Mouse (Mus musculus): Measurements from ENCODE around the gene Gnaz.

Gnaz gene

DNA sequence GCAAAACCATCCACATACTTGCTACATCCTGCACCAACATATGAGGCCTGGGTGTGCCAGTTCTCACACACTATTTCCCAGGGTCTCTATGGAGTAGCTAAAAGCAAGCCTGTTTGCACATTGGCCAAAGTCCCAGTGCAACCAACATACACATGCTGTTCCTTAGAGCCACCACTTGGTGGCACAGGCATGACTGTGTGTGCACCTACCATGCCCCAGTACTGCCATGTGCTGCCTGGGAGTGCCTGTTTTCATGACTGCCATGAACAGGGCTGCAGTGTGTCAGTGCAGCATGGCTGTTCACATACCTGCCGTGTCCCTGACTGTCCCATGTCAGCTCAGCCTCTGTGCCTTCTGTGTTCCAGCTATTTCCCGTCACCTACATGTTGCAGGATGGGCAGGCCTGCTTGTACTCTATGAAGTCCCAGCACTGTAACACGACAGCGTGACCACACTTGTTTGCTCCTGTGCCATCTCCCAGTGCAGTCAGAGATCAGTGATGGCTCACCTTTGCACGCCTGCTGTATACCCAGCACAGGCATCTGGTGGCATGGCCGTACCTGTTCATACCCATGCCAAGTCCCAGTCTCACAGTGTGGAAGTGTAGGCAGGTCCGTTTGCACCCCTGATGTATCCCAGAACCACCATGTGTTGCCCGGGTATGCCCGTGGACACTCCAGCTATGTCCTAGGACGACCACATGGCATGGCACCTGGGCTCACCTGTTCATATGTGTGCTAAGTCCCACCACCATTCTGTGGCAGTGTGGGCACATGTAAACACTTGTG lies 29.8 kb upstream of the Gnaz start:
- Histone ChIP-seq H3K36me3 (ENCODE audit: control insufficient read depth, insufficient read depth, low read length, poor library complexity, severe bottlenecking) (no peaks in the 10 kb centered on the region), H3K27me3 (ENCODE audit: control insufficient read depth, insufficient read depth, low read length, poor library complexity, severe bottlenecking) (no peaks in the 10 kb centered on the region)
- DNase-seq (ENCODE audit: low read depth, low spot score): peak; percentile 50

DNA sequence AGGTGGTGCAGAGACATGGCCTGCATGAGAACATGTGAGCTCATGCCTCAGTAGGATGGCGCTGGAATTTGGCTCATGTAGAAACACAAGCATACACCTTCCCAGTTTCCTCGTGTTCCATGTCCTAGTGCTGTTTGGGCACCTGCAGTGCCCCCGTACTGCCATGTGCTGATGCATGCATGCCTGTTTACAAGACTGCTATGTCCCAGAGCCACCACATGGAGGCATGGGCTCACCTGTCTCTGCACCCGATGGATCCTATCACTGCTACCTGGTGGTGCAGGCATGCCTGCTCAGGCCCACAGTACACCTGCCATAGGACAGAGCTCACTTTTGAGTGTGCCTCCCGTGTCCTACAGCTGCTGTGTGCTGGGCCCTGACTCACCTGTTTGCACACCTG lies 28.6 kb upstream of the Gnaz start:
- no peaks in the 10 kb centered on the region for H3K36me3 ChIP-seq (ENCODE audit: control insufficient read depth, insufficient read depth, low read length, poor library complexity, severe bottlenecking)
- DNase-seq (ENCODE audit: low read depth, low spot score): no peak
- H3K27me3 ChIP-seq (ENCODE audit: control insufficient read depth, insufficient read depth, low read length, poor library complexity, severe bottlenecking): no peaks in the 10 kb centered on the region

DNA sequence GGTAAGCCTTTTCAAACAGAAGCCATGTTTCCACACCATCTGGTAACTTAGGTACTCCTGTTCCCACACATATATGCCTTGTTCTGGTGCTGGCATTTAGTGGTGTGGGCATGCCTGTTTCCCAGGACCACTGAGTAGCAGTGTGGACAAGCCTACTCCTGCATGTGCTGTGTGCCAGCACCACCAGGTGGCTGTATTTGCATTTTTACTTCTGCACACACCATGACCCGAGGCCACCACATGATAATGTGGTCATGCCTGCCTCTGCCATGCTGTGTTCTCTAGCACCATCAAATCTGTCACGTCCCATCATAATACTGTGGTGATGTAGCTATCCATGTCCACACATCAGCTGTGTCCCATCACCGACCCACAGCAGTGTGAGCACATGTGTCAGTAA lies 27.7 kb upstream of the Gnaz start:
- Histone ChIP-seq H3K36me3 (ENCODE audit: control insufficient read depth, insufficient read depth, low read length, poor library complexity, severe bottlenecking) (no peaks in the 10 kb centered on the region), H3K27me3 (ENCODE audit: control insufficient read depth, insufficient read depth, low read length, poor library complexity, severe bottlenecking) (no peaks in the 10 kb centered on the region)
- no peak for DNase-seq (ENCODE audit: low read depth, low spot score)

DNA sequence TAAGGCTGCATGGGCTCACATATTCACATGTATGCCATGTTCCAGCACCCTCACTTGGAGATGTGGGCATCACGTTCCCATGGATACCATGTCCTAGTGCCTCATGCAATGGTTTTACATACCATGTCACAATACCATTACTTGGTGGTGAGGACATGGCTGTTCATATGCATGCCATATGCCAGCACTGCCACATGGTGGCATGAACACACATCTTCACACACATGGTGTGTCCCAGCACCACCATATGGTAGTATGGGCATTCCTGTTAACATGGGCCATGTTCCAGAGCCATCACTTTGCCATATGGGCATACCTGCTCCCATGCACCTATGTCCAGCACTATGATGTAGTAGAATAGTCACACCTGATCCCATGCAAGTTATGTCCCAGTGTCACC lies 26.2 kb upstream of the Gnaz start:
- no peaks in the 10 kb centered on the region for H3K36me3 ChIP-seq (ENCODE audit: control insufficient read depth, insufficient read depth, low read length, poor library complexity, severe bottlenecking)
- H3K27me3 ChIP-seq (ENCODE audit: control insufficient read depth, insufficient read depth, low read length, poor library complexity, severe bottlenecking): no peaks in the 10 kb centered on the region
- DNase-seq (ENCODE audit: low read depth, low spot score): no peak

DNA sequence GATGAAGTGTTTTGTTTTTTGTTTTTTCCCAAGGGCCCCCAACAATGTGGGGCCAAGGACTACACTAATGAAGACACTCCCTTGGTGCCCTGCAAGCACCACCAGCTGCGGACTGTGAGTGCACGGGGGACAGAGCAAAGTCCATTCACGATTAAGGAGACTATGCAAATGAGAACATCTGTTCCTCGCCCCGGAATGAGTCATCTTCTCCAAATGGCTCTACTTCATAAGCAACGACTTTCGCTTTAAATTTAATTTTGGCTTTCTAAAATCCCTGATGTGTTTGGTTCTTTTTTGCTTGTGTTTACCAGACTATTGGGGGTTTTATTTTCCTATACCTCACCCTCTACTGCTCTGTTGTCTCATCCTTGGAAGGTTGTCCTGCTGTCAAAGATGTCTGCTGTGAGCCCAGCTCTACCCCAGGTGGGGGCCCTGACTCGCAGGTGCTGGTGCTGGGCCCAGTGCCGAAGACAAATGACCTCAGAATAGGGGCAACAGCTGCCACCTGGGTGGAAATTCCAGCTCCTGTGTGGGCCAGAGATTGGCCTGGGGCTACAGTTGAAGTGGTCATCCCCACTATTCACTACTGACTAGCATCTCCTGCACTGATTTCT lies 14.0 kb upstream of the Gnaz start:
- H3K36me3 ChIP-seq (ENCODE audit: control insufficient read depth, insufficient read depth, low read length, poor library complexity, severe bottlenecking): no peaks in the 10 kb centered on the region
- no peak for DNase-seq (ENCODE audit: low read depth, low spot score)

DNA sequence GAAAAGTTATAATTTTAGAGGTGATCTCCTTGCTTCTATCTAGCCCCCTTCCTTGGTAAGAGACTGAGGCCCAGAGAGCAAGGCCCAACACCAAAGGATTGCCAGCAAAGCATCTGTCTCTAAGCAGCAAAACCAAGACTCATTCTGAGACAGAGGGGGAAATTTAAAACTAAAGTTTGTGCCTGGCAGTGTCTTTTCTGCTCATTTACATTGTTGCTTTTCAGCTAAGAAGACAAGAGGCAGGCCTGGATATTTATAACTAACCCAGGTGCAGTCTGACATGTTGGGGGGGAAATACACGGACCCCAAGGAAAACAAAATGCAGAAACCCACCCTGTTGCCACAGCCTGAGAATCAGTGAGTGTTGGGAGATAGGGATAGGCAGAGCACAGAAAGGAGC lies 2.6 kb upstream of the Gnaz start:
- peaks cover 3% of the 10 kb centered on the region for H3K27me3 ChIP-seq (ENCODE audit: control insufficient read depth, insufficient read depth, low read length, poor library complexity, severe bottlenecking)

More for the DNA sequence above, 14.0 kb upstream of the Gnaz start:
- H3K27me3 ChIP-seq (ENCODE audit: control insufficient read depth, insufficient read depth, low read length, poor library complexity, severe bottlenecking): no peaks in the 10 kb centered on the region

DNA sequence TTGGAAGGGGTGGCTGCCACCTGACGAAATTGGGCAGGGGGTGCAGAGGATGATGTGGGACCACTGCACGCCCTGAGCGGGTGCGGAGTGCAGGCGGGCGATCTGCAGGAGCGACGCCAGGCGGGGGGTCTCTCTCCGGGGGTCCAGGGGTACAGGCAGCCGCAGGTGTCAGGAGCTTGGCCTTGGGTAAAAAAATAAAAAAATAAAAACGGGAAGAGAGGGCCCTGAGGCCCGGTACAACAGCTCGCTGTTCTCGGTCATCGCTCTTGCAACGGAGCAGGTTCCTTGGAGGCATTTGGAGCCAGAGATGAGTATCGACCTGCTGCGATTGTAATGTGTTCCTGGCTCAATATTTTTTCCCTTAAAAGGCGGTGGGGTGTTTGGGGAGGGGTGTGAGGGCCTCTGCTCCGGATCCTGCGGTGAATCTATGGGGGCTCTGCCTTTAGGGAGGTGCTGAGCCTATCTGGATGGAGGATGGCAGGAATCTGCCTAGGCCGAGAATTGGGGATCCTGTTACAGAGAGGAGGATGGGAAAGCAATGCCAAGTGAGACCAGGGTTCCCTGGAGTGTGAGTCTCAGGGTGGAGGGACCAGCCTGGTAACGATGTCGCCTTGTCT lies 782 bp downstream of the Gnaz start:
- DNase-seq (ENCODE audit: low read depth, low spot score): no peak
- H3K27me3 ChIP-seq (ENCODE audit: control insufficient read depth, insufficient read depth, low read length, poor library complexity, severe bottlenecking): peaks cover 3% of the 10 kb centered on the region
- H3K36me3 ChIP-seq (ENCODE audit: control insufficient read depth, insufficient read depth, low read length, poor library complexity, severe bottlenecking): no peaks in the 10 kb centered on the region

More for the DNA sequence above, 2.6 kb upstream of the Gnaz start:
- H3K36me3 ChIP-seq (ENCODE audit: control insufficient read depth, insufficient read depth, low read length, poor library complexity, severe bottlenecking): no peaks in the 10 kb centered on the region
- no peak for DNase-seq (ENCODE audit: low read depth, low spot score)

DNA sequence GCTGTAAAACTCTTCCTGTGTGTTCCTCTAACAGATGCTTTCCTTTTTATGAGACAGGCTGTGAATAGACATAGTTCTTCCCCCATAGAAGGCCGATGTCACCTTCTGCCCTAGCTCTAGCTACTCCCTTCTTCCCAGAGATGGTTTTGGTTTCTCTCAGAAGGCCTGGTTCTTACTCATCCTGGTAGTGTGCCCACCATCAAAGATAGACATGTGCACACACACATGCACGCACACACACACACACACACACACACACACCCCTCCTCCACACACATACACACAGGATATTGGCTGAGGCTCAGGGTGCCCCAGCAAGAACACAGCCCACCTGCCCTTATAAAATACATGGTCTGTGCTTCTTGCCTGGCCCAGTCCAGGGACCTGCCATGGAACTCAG lies 2.3 kb downstream of the Gnaz start:
- Histone ChIP-seq H3K36me3 (ENCODE audit: control insufficient read depth, insufficient read depth, low read length, poor library complexity, severe bottlenecking) (no peaks in the 10 kb centered on the region), H3K27me3 (ENCODE audit: control insufficient read depth, insufficient read depth, low read length, poor library complexity, severe bottlenecking) (peaks cover 3% of the 10 kb centered on the region)
- no peak for DNase-seq (ENCODE audit: low read depth, low spot score)

DNA sequence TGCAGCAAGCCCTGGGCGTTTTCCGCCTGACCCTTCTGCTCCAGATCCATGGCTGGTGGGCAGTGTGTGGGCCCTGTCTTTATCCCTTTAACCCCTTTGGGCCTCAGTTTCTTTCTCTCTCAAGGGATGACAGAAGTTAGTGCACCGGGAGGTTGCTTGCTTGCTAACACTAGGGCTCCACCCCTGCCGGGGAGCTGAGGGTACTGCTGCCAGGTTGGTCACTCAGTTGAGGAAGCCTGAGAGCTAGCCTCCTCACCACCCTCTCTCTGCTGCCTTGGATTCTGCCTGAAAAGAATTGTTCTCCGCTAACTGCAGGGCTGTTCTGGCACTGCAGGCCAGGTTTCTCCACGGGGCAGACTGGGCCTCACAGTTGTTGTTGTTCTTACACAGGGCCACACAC lies 6.0 kb downstream of the Gnaz start:
- H3K27me3 ChIP-seq (ENCODE audit: control insufficient read depth, insufficient read depth, low read length, poor library complexity, severe bottlenecking): no peaks in the 10 kb centered on the region
- no peaks in the 10 kb centered on the region for H3K36me3 ChIP-seq (ENCODE audit: control insufficient read depth, insufficient read depth, low read length, poor library complexity, severe bottlenecking)
- no peak for DNase-seq (ENCODE audit: low read depth, low spot score)

DNA sequence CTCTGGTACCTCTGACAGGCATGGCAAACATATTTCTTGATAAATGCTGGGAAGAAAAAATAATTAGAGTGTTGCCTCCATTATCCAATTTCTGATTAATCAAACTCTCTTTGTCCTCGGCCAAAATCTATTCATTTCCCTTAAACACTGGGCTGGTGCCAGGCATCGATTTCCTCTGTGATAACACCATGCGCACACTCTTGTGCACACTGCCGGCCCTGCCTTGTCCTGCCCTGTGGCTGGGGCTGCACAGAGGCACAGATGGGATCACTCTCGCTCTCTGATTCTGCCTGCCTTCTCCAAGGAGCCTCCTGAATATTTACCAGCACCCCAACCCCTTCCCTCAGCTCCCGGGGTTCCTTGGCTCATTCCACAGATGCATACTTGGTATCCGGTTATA lies 8.6 kb downstream of the Gnaz start:
- H3K27me3 ChIP-seq (ENCODE audit: control insufficient read depth, insufficient read depth, low read length, poor library complexity, severe bottlenecking): no peaks in the 10 kb centered on the region

DNA sequence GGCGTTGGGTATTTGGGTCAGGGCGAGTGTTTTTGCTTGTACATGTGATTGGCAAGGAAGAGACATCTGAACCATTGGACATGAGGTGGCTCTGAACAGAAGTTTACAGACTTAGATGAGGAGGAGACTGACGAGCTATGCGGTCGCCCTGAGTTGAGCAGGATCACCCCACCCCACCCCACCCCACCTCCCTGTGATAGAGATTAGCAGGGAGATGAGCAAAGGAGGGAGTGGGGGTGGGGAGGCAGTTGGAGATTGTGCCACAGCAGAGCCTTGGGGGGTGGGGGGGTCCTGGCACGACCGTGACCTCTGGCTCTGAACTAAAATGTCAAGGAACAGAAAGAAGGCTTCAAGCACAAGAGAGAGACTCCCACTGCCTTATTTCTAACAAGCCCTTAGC lies 9.5 kb downstream of the Gnaz start:
- H3K36me3 ChIP-seq (ENCODE audit: control insufficient read depth, insufficient read depth, low read length, poor library complexity, severe bottlenecking): no peaks in the 10 kb centered on the region
- no peak for DNase-seq (ENCODE audit: low read depth, low spot score)
- no peaks in the 10 kb centered on the region for H3K27me3 ChIP-seq (ENCODE audit: control insufficient read depth, insufficient read depth, low read length, poor library complexity, severe bottlenecking)

More for the DNA sequence above, 8.6 kb downstream of the Gnaz start:
- no peak for DNase-seq (ENCODE audit: low read depth, low spot score)
- no peaks in the 10 kb centered on the region for H3K36me3 ChIP-seq (ENCODE audit: control insufficient read depth, insufficient read depth, low read length, poor library complexity, severe bottlenecking)

DNA sequence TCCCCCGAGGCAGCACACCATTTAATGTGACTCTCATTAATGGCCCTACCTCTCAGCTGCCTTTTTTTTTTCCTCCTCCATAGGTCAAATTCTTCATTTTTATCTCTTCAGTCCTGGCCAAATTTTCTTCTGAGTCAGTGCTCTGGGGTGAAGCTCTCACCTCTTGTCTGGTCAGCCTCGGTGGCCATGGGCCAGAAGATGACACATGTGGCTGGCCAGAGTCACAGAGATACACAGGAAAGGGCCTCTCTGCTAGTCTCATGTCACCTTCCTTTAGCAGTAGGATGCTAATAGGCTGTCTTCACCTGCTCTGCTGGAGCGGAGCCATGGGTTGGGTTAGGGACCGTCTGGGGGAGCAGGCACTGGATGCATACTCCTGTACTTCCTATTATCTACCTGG lies 11.1 kb downstream of the Gnaz start:
- no peak for DNase-seq (ENCODE audit: low read depth, low spot score)
- no peaks in the 10 kb centered on the region for H3K36me3 ChIP-seq (ENCODE audit: control insufficient read depth, insufficient read depth, low read length, poor library complexity, severe bottlenecking)
- no peaks in the 10 kb centered on the region for H3K27me3 ChIP-seq (ENCODE audit: control insufficient read depth, insufficient read depth, low read length, poor library complexity, severe bottlenecking)

DNA sequence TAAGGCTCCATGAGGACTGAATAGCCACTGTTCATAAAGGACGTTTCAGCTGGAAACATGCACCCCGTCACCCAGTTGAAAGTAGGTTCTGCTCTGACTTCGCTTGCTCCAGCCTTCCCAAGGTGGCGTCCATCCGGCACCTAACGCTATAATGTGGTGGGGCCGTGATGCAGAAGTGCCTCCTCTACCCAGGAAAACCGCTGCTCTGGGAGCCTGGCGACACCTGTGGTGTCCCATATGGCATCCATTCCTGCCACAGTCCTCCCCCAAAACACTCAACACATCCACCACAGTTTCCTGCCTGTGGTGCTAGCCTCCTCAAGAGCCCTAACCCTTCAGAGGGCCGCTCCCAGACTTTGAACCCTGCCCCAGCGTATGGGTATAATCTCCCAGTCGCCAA lies 14.2 kb downstream of the Gnaz start:
- DNase-seq (ENCODE audit: low read depth, low spot score): no peak
- H3K27me3 ChIP-seq (ENCODE audit: control insufficient read depth, insufficient read depth, low read length, poor library complexity, severe bottlenecking): no peaks in the 10 kb centered on the region

DNA sequence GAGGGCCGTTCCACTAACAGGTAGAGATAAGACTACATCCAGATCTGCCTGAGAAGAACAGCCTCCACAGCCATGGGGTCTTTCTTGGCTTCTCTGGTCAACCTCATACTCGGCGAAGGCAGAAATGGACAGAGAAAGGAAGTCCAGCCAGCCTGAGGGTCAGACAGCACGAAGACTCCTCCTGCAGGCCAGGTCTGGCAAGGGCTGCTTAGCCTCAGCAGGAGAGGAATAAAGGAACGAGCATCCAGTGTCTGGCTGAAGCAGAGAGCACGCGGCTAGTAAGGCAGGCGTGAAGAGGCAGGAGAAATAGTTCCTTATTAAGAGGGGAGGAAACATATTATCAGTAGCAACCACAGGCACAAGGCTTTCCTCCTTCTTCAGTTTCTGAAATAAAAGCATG lies 16.2 kb downstream of the Gnaz start:
- Histone ChIP-seq H3K36me3 (ENCODE audit: control insufficient read depth, insufficient read depth, low read length, poor library complexity, severe bottlenecking) (no peaks in the 10 kb centered on the region), H3K27me3 (ENCODE audit: control insufficient read depth, insufficient read depth, low read length, poor library complexity, severe bottlenecking) (no peaks in the 10 kb centered on the region)
- DNase-seq (ENCODE audit: low read depth, low spot score): no peak

More for the DNA sequence above, 14.2 kb downstream of the Gnaz start:
- no peaks in the 10 kb centered on the region for H3K36me3 ChIP-seq (ENCODE audit: control insufficient read depth, insufficient read depth, low read length, poor library complexity, severe bottlenecking)

DNA sequence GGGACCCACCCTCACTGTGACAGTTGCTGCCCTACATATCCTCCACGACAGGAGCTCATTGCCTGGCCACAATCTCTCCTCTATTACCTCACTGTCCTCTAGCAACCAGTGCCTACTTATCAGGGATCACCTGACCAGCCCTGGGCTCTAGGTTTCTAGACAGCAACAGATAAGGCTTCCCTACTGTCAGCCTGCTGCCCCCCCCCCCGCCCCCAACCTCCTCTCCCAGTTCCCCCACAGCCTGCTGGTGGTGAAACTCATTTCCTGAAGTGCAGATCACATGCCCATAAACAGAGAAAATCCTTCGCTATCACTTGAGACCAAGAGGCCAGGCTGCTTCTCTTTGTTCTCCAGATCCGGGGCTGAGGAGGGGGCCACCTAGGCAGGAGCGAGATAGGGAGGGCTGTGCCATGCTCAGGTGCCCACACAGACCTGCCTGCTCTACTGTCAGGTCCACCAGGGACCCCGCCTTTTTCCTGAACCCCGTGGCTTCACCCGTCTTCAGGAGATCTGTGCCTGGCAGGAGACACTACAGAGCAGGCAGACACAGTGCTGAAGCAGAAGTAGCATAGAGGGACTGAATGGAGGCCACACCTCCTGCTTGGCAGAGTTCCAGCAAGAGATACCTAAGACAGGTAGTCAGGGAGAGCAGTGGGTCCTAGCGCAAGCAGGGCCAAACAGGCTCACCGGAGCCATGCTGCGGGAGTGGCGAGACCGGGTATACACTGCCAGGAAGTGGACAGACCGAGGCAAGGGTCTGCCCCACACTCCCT lies 20.9 kb downstream of the Gnaz start:
- H3K36me3 ChIP-seq (ENCODE audit: control insufficient read depth, insufficient read depth, low read length, poor library complexity, severe bottlenecking): no peaks in the 10 kb centered on the region
- DNase-seq (ENCODE audit: low read depth, low spot score): peak; percentile 10
- H3K27me3 ChIP-seq (ENCODE audit: control insufficient read depth, insufficient read depth, low read length, poor library complexity, severe bottlenecking): no peaks in the 10 kb centered on the region
